11 mouse cellular contexts compared by ENCODE assay signal in the genomic region with DNA sequence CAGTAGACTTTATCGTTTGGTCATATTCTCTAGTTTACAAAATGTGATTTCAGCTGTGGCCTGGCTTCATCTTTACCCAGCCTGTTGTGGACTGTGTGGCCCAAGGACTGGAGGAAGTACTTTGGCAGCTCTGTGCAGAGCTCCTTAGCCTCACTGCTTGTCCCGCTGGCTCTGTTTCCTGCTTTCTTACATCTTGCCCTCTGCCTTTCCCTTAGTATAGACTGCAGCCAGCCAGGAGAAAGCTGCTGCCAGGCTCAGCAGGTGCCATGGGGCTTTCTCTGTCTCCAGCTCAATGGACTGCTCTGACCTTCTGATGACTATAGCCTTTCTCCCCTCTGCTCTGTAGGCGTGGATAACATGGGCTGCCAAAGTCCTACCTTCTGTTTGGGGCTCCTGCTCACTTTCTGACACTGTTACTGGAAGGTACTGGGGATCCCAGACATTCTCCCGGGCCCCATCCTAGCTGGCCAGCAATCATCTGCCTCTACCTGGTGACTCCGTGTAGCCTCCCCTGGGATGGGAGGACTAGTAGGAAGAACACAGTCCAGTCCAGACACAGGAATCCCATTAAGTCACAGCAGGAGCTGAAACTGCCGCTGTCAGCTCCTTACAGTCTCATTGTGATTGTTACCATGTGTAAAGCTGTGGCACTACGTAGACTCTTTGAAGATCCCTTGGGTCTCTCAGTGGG.
A peak's percentile ranks its signal among the peaks of the same experiment; 100 is the strongest.
DNase-seq lines count a peak whose midpoint lies in the region; ATAC-seq and TF ChIP-seq lines count a peak whose summit lies in the region.
"Had no signal": no experiment of that assay in that cellular context is flagged by ENCODE, and none has a peak within 500 bp of the region (broad histone marks: within the 10 kb centered on the region; RNA-seq: fewer than 3 reads in every experiment).

No protein-coding gene starts in this region.

- 58% methylated on average over 7 of the region's 7 CpGs for WGBS in hindbrain, embryonic 13.5 days
- WGBS in midbrain, postnatal 0 days: 60% methylated on average over 7 of the region's 7 CpGs

- no peak for DNase-seq in cerebellum, adult 9-10 months
- peak; percentile 47 for DNase-seq in kidney, postnatal 14 days
- no peak for DNase-seq in kidney, adult 8-10 months
- DNase-seq in midbrain, postnatal 0 days (ENCODE audit: low spot score): peak; percentile 46
- no peak for DNase-seq in right cerebral cortex, adult 18-20 months
- no peak for DNase-seq in frontal cortex, postnatal 36 days (ENCODE audit: low spot score in 2 of 2)
- DNase-seq: B cell, adult 2 months; layer of hippocampus, adult 9-11 months had no signal

- peaks cover 36% of the 10 kb centered on the region for H3K4me1 ChIP-seq in hindbrain, embryonic 13.5 days (replicated peaks)
- H3K4me1 ChIP-seq in midbrain, postnatal 0 days (ENCODE audit: insufficient read depth, low read length): no peaks in the 10 kb centered on the region

- H3K36me3 ChIP-seq in hindbrain, embryonic 13.5 days: peaks cover 19% of the 10 kb centered on the region
- no peaks in the 10 kb centered on the region for H3K36me3 ChIP-seq in midbrain, postnatal 0 days (ENCODE audit: insufficient read depth, low read length)

- H3K27me3 ChIP-seq in hindbrain, embryonic 13.5 days: no peaks in the 10 kb centered on the region
- H3K27me3 ChIP-seq in midbrain, postnatal 0 days (ENCODE audit: insufficient read depth, low read length): no peaks in the 10 kb centered on the region

- H3K9ac ChIP-seq in hindbrain, embryonic 13.5 days: no peak overlapping the region
- H3K9ac ChIP-seq in midbrain, postnatal 0 days (replicated peaks; ENCODE audit: low read length, poor library complexity, severe bottlenecking): no peak overlapping the region

- no peak for TF ChIP-seq CTCF in midbrain, postnatal 0 days (IDR thresholded peaks at IDR 0.05)

- 0 out of 2 replicates have a peak, but pooled peaks have one; percentile 45 for ATAC-seq in cerebellum, adult (ENCODE audit: insufficient number of reproducible peaks, low FRiP score, low TSS enrichment)
- ATAC-seq in hindbrain, embryonic 13.5 days (ENCODE audit: low FRiP score): no peak
- no peak for ATAC-seq in midbrain, postnatal 0 days (ENCODE audit: low FRiP score)

- H3K4me2 ChIP-seq in hindbrain, embryonic 13.5 days: no peak overlapping the region
- no peak overlapping the region for H3K4me2 ChIP-seq in midbrain, postnatal 0 days (ENCODE audit: low read depth, low read length, poor library complexity, severe bottlenecking)

- peak overlapping the region; percentile 71 for H3K27ac ChIP-seq in hindbrain, embryonic 13.5 days
- peak overlapping the region; percentile 62 for H3K27ac ChIP-seq in midbrain, postnatal 0 days (ENCODE audit: low read depth, low read length)

- no peaks in the 10 kb centered on the region for H3K9me3 ChIP-seq in hindbrain, embryonic 13.5 days
- H3K9me3 ChIP-seq in midbrain, postnatal 0 days (ENCODE audit: low read length): no peaks in the 10 kb centered on the region

- no peak overlapping the region for H3K4me3 ChIP-seq in hindbrain, embryonic 13.5 days
- H3K4me3 ChIP-seq in midbrain, postnatal 0 days (ENCODE audit: low read depth, low read length): no peak overlapping the region
- H3K4me3 ChIP-seq: myocyte had no signal

Comparison
In these comparisons a context has a peak if more than half of its experiments do, and no peak if none do; other contexts are left out.
1. DNase-seq: peak in kidney, postnatal 14 days (single experiment) and midbrain, postnatal 0 days (single experiment); none in cerebellum, adult 9-10 months (single experiment), kidney, adult 8-10 months (0 of 2), right cerebral cortex, adult 18-20 months (single experiment) and frontal cortex, postnatal 36 days (0 of 2).